Mouse (Mus musculus): ENCODE data around the gene Ech1.

GRCm38 (mm10) chr7:28849700-28850236 is 24.8 kb downstream of the Ech1 start:
- no peak for TF ChIP-seq ZC3H11A (IDR thresholded peaks at IDR 0.05; ENCODE audit: borderline replicate concordance, low read depth, low read length)
- TF ChIP-seq HCFC1 (IDR thresholded peaks at IDR 0.05; ENCODE audit: borderline replicate concordance, insufficient read depth, low read length): no peak

All from ES-E14 (cell line).